Mouse (Mus musculus): Measurements from ENCODE around the gene 4933405L10Rik. TPM values are rescaled to one million over a fixed set of nuclear protein-coding genes. Genes with fewer than 3 reads are reported as not detected.

Gene 4933405L10Rik
- total RNA-seq, 2 experiments from 2014 or later, result not detected

DNA sequence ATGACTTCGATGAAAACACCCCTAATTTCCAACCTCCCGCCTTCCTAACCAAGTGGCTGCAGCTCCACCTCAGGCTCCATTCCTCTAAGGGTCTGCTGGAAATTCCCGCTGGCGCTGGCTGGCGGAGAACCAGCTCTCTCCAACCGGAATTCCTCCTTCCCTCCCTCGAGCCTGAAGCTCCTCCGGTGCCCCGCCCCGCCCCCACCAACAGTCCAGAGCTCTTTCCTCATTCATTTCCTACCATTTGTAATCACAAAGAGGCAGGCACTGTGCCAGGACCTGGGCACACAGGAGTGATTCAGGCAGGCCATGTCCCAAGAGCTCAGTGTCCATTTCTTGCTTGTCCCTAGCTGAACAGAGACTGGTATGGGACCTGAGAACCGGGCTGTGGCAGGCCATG, 43.2 kb downstream of the 4933405L10Rik start:
- ATAC-seq (replicated peaks; ENCODE audit: poor library complexity), result peak; percentile 54

DNA sequence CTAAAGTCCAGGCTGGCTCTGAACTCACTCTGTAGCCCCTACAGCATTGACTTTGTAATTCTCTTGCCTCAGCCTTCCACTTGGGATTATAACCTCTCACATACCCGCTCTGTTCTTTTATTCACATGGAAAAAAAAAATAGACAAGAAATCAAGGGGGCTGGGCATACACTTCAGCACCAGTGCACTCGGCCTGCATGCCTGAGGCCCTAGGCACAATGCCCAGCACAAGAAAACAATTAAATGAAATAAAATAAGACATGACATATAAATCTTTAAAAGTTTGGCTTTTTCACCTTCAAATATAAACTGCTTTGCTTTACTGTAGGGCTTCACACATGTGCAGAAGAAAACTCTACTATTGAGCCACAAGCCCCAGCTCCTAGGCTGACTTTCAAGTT, 46.5 kb downstream of the 4933405L10Rik start:
- no peak for ATAC-seq (replicated peaks; ENCODE audit: poor library complexity)

DNA sequence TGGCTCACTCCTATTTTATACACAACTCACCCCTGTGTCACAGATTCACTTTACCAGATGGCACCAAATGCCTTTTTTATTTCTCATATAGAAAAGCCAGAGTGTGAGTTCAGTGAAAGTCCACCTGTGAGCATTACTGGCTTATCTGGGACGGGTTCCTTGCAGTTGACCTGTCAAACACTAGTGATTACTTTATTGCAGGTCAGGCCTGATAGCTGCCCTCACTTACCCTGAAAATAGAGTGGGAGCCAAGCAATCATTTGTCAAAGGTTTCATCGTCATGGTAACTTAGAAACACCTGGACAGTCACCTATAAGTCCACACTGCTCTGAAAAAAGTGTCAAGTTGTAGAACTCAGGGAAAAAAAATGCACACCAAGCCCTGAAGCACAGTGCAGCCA, 47.2 kb downstream of the 4933405L10Rik start:
- no peak for ATAC-seq (replicated peaks; ENCODE audit: poor library complexity)

DNA sequence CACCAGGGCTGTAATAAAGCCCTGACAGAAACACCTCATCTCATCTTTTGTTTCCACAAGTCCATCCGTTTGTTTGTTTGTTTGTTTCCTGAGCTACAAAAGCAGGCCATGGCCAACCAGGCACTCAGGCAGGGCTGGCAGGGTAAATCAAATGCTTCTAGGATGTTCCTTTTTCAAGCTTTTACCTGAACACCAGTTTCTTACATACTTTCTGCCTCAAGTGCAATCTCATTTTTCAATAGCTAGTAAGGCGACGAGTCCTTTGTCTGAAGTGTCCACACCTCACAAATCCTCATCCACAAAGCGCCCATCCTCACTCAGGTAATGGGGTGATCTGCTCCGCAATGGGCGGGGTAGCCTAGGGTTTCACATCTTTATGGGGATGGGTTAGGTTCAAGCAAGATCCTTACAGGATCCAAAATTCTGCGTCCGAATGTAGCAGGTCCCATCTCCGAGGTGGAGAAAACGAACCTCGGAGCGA, 50.4 kb downstream of the 4933405L10Rik start:
- no peak for ATAC-seq (replicated peaks; ENCODE audit: poor library complexity)

DNA sequence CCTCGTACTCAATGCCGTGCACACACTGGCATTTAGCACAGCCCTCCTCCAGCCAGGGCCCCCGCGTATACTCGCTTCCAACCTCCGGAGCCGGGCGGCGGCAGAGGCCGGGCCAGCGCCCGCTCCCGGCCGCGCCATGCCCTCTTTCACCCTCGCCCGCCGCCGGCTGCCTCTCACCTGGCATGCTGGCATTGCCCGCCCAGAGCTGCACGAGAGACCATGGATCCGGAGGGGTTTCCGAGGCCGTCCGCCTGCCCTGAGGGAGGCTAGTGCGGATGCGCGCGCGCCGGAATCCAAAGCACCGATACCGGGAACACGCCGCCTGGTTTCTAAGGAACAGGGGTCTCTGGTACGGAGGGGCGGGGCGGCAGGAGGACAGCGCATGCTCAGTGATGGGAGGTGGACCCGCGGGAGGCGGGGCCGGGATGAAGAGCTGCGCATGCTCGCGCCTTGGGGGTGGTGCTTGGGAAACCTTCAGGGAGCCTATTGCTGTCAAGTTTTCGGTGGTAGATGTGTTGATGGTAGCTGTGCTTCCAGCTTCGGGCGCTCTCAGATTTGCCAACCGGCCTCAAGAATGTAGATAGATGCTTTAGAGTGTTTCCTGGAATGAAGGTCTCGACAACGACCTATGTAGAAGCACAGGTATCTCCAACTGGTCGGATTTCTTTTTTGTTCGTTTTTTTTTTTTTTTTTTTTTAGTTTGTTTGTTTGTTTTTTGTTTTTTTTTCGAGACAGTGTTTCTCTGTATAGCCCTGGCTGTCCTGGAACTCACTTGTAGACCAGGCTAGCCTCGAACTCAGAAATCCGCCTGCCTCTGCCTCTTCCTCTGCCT, 51.0 kb downstream of the 4933405L10Rik start, which contains the start of gene Gfod2:
TSS of gene Gfod2 (minus strand) at position 388 of the 832 bp plus-strand sequence.
- ATAC-seq (replicated peaks; ENCODE audit: poor library complexity), result peak; percentile 99

Other genes with a start within 250 kb of the 4933405L10Rik start
- 0.27 TPM in 1 of 2 replicates, not detected in the other for gene Tppp3, start 236.1 kb upstream of the 4933405L10Rik start, total RNA-seq (2015)
- gene Tppp3, start 236.1 kb upstream of the 4933405L10Rik start, total RNA-seq (2017), result 0.57 and 2.4 TPM in 2 replicates
- 4.8 and 5.7 TPM in 2 replicates for gene Zdhhc1, start 210.8 kb upstream of the 4933405L10Rik start, total RNA-seq (2015)
- 2.7 and 5.0 TPM in 2 replicates for gene Zdhhc1, start 210.8 kb upstream of the 4933405L10Rik start, total RNA-seq (2017)
- gene Hsd11b2, start 188.9 kb upstream of the 4933405L10Rik start, total RNA-seq (2015), result 0.10 and 0.12 TPM in 2 replicates
- gene Hsd11b2, start 188.9 kb upstream of the 4933405L10Rik start, total RNA-seq (2017), result not detected in 2 replicates
- gene Atp6v0d1, start 141.6 kb upstream of the 4933405L10Rik start, total RNA-seq (2015), result 137 and 142 TPM in 2 replicates
- 50.5 and 56.6 TPM in 2 replicates for gene Atp6v0d1, start 141.6 kb upstream of the 4933405L10Rik start, total RNA-seq (2017)
- 46.9 and 53.0 TPM in 2 replicates for gene Ripor1, start 102.4 kb upstream of the 4933405L10Rik start, total RNA-seq (2015)
- gene Ripor1, start 102.4 kb upstream of the 4933405L10Rik start, total RNA-seq (2017), result 6.4 and 6.6 TPM in 2 replicates
- 95.7 and 103 TPM in 2 replicates for gene Ctcf, start 71.1 kb upstream of the 4933405L10Rik start, total RNA-seq (2015)
- 88.1 and 104 TPM in 2 replicates for gene Ctcf, start 71.1 kb upstream of the 4933405L10Rik start, total RNA-seq (2017)
- gene Agrp, start 70.3 kb upstream of the 4933405L10Rik start, total RNA-seq (2015), result not detected in 2 replicates
- gene Agrp, start 70.3 kb upstream of the 4933405L10Rik start, total RNA-seq (2017), result not detected in 2 replicates
- 2.2 and 3.4 TPM in 2 replicates for gene Carmil2, start 21.4 kb upstream of the 4933405L10Rik start, total RNA-seq (2015)
- 2.0 and 2.2 TPM in 2 replicates for gene Carmil2, start 21.4 kb upstream of the 4933405L10Rik start, total RNA-seq (2017)
- gene Acd, start 6.6 kb upstream of the 4933405L10Rik start, total RNA-seq (2015), result 40.1 and 56.7 TPM in 2 replicates
- 21.4 and 28.1 TPM in 2 replicates for gene Acd, start 6.6 kb upstream of the 4933405L10Rik start, total RNA-seq (2017)
- 5.8 and 7.1 TPM in 2 replicates for gene Pard6a, start 6.5 kb upstream of the 4933405L10Rik start, total RNA-seq (2015)
- 16.2 and 23.9 TPM in 2 replicates for gene Pard6a, start 6.5 kb upstream of the 4933405L10Rik start, total RNA-seq (2017)
- 12.7 and 13.0 TPM in 2 replicates for gene Enkd1, start 555 bp downstream of the 4933405L10Rik start, total RNA-seq (2015)
- 10.4 and 13.9 TPM in 2 replicates for gene Enkd1, start 555 bp downstream of the 4933405L10Rik start, total RNA-seq (2017)
- 0.74 and 1.0 TPM in 2 replicates for gene Gfod2, start 51.0 kb downstream of the 4933405L10Rik start, total RNA-seq (2015)
- 1.4 and 4.2 TPM in 2 replicates for gene Gfod2, start 51.0 kb downstream of the 4933405L10Rik start, total RNA-seq (2017)
- 12.6 and 13.2 TPM in 2 replicates for gene Ranbp10, start 119.7 kb downstream of the 4933405L10Rik start, total RNA-seq (2015)
- gene Ranbp10, start 119.7 kb downstream of the 4933405L10Rik start, total RNA-seq (2017), result 7.7 and 9.2 TPM in 2 replicates
- not detected in 2 replicates for gene Tsnaxip1, start 120.1 kb downstream of the 4933405L10Rik start, total RNA-seq (2015)
- gene Tsnaxip1, start 120.1 kb downstream of the 4933405L10Rik start, total RNA-seq (2017), result not detected in 2 replicates
- 18.3 and 21.2 TPM in 2 replicates for gene Cenpt, start 145.6 kb downstream of the 4933405L10Rik start, total RNA-seq (2015)
- gene Cenpt, start 145.6 kb downstream of the 4933405L10Rik start, total RNA-seq (2017), result 14.4 and 20.1 TPM in 2 replicates
- gene Thap11, start 147.5 kb downstream of the 4933405L10Rik start, total RNA-seq (2015), result 30.9 and 32.4 TPM in 2 replicates
- gene Thap11, start 147.5 kb downstream of the 4933405L10Rik start, total RNA-seq (2017), result 25.1 and 28.5 TPM in 2 replicates
- 261 and 316 TPM in 2 replicates for gene Nutf2, start 152.9 kb downstream of the 4933405L10Rik start, total RNA-seq (2015)
- 26.3 and 49.1 TPM in 2 replicates for gene Nutf2, start 152.9 kb downstream of the 4933405L10Rik start, total RNA-seq (2017)
- gene Edc4, start 173.2 kb downstream of the 4933405L10Rik start, total RNA-seq (2015), result 13.2 and 17.1 TPM in 2 replicates
- 27.6 and 33.2 TPM in 2 replicates for gene Edc4, start 173.2 kb downstream of the 4933405L10Rik start, total RNA-seq (2017)
- gene Nrn1l, start 185.9 kb downstream of the 4933405L10Rik start, total RNA-seq (2015), result 0.57 TPM in 1 of 2 replicates, not detected in the other
- not detected in 2 replicates for gene Nrn1l, start 185.9 kb downstream of the 4933405L10Rik start, total RNA-seq (2017)
- 13.4 and 14.8 TPM in 2 replicates for gene Pskh1, start 192.8 kb downstream of the 4933405L10Rik start, total RNA-seq (2015)
- 19.9 and 20.2 TPM in 2 replicates for gene Pskh1, start 192.8 kb downstream of the 4933405L10Rik start, total RNA-seq (2017)
- 0.22 and 3.2 TPM in 2 replicates for gene Ctrl, start 226.2 kb downstream of the 4933405L10Rik start, total RNA-seq (2015)
- gene Ctrl, start 226.2 kb downstream of the 4933405L10Rik start, total RNA-seq (2017), result 2.2 TPM in 1 of 2 replicates, not detected in the other
- 127 and 155 TPM in 2 replicates for gene Psmb10, start 230.8 kb downstream of the 4933405L10Rik start, total RNA-seq (2015)
- 58.8 and 66.5 TPM in 2 replicates for gene Psmb10, start 230.8 kb downstream of the 4933405L10Rik start, total RNA-seq (2017)
- gene Lcat, start 235.7 kb downstream of the 4933405L10Rik start, total RNA-seq (2015), result 0.83 TPM in 1 of 2 replicates, not detected in the other
- gene Lcat, start 235.7 kb downstream of the 4933405L10Rik start, total RNA-seq (2017), result 0.12 TPM in 1 of 2 replicates, not detected in the other